Mouse (Mus musculus) stomach, embryonic 14.5 days (tissue): ENCODE measurements around the gene Vmn1r210. TPM values are rescaled to one million over a fixed set of nuclear protein-coding genes. Genes with fewer than 3 reads are reported as not detected.
"Not testable (repeated sequence)": the region's sequence is repeated elsewhere in the genome, so short reads cannot be mapped to it uniquely, and the experiment has no call there.

Experiments
- ATAC-seq: fragments of 200-750 bp; cut with Nextera tagmentation; 2 replicates; pipeline ENCODE4 v1.8.0; 2017; ENCODE audit warnings: low read depth, moderate TSS enrichment; ENCODE audit not compliant: insufficient number of reproducible peaks, insufficient read depth, low FRiP score
- H3K27ac ChIP-seq: fragments of 300-500 bp; sonication (generic); 2 replicates; pipeline ENCODE4 v1.5.1; 2014; ENCODE audit warnings: mild to moderate bottlenecking, low read length, moderate library complexity, mixed read lengths
- H3K27me3 ChIP-seq: fragments of 300-500 bp; sonication (generic); 2 replicates; pipeline ENCODE4 v1.6.1; 2014; ENCODE audit warnings: low read length, control low read depth, mixed read lengths; ENCODE audit not compliant: control insufficient read depth, insufficient read depth
- H3K36me3 ChIP-seq: fragments of 300-500 bp; sonication (generic); 2 replicates; pipeline ENCODE4 v1.6.1; 2014; ENCODE audit warnings: mild to moderate bottlenecking, control low read depth, low read length, moderate library complexity, mixed read lengths; ENCODE audit not compliant: control insufficient read depth, insufficient read depth
- H3K4me1 ChIP-seq: fragments of 300-500 bp; sonication (generic); 2 replicates; pipeline ENCODE4 v1.6.1; 2014; ENCODE audit warnings: low read length, control low read depth, mixed read lengths; ENCODE audit not compliant: control insufficient read depth, insufficient read depth
- H3K4me2 ChIP-seq: fragments of 300-500 bp; sonication (generic); replicated peaks from 2 replicates; pipeline ENCODE4 v1.6.1; 2014; ENCODE audit warnings: low read depth, low read length, control low read depth
- H3K4me3 ChIP-seq: fragments of 300-500 bp; sonication (generic); 2 replicates; pipeline ENCODE4 v1.5.1; 2014; ENCODE audit warnings: low read depth, low read length, control low read depth
- H3K9ac ChIP-seq: fragments of 300-500 bp; sonication (generic); replicated peaks from 2 replicates; pipeline ENCODE4 v1.6.1; 2014; ENCODE audit warnings: low read depth, mild to moderate bottlenecking, control low read depth, low read length, moderate library complexity, mixed read lengths
- H3K9me3 ChIP-seq: fragments of 300-500 bp; sonication (generic); 2 replicates; pipeline ENCODE4 v1.6.1; 2016; ENCODE audit warnings: low read depth, low read length, control low read depth; ENCODE audit not compliant: control insufficient read depth
- WGBS: fragments of 180-500 bp; shearing (Covaris S2); extraction: QIAGEN DNeasy Blood & Tissue Kit; methylation state at CpG from one replicate; pipeline ENCODE4 v1.1.7; 2014; 5-methylcytosine and 5-hydroxymethylcytosine counted together
- polyA plus RNA-seq: library from polyadenylated mRNA; unstranded; fragments of >200 nt; fragmentation: Nextera tagmentation; extraction: Ambion mirVana; gene quantifications from 2 replicates; pipeline ENCODE4 v1.2.1, GENCODE M21; 2014

The Vmn1r210 gene
- not detected in 2 replicates for polyA plus RNA-seq

DNA sequence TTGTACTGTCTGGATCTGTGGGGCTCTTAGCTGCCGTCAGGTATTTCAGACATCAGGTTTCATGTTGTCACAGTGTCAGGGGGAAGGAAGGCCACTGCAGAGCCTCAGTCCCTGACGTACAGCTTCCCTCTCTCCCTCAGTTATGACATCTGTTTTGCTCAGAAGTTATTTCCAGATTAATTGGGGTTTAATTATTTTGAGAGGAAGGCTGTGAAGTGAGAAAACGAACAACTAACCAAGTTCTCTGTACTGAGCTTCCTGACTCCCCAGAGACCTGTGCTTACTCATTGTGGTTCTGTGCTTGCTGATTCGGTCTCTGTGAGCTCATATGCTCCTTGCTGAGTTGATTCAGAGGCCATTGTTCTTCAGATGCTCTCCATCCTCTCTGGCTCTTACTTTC is at the start of gene Vmn1r210:
Gene Vmn1r210 (minus strand): TSS at position 101 of the 400 bp plus-strand sequence.
- Histone ChIP-seq H3K27ac (no peak within 1 kb of the TSS), H3K9ac (no peak within 1 kb of the TSS), H3K4me3 (no peak within 1 kb of the TSS), H3K27me3 (no peaks in the 10 kb centered on the region), H3K4me1 (no peaks in the 10 kb centered on the region), H3K36me3 (no peaks in the 10 kb centered on the region), H3K9me3 (no peaks in the 10 kb centered on the region), H3K4me2 (no peak within 1 kb of the TSS)
- 53% methylated on average over 4 of the region's 4 CpGs for WGBS
- ATAC-seq: no peak

DNA sequence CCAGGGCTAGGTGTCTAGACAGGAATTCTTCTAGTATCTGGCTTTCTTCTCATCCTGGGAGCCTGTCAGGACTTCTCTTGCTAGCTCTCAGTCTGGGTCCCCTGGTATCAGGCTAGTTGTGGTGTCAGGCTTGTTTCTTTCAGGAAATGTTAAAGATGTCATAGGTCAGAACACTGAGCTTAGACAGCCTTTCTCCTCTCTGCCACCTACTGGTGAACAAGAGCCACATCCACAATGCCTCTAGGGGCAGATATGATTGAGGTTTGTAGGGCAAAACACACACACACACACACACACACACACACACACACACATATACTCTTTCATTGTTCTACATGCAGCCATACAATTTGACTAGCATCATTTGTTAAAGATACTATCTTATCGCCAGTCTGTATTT is 48.1 kb upstream of the Vmn1r210 start:
- Histone ChIP-seq H3K27me3 (no peaks in the 10 kb centered on the region), H3K4me2 (no peak overlapping the region), H3K4me1 (no peaks in the 10 kb centered on the region), H3K9me3 (no peaks in the 10 kb centered on the region), H3K27ac (no peak overlapping the region), H3K36me3 (no peaks in the 10 kb centered on the region), H3K9ac (no peak overlapping the region), H3K4me3 (no peak overlapping the region)
- no peak for ATAC-seq
- WGBS: 94% methylated on average over 1 of the region's 1 CpGs

GRCm38 (mm10) chr13:22857461-22857860 is 26.3 kb upstream of the Vmn1r210 start, which contains the start of gene Vmn1r211:
Gene Vmn1r211 (minus strand): TSS chr13:22857561.
- Histone ChIP-seq H3K9ac (no peak within 1 kb of the TSS), H3K27me3 (no peaks in the 10 kb centered on the region), H3K9me3 (no peaks in the 10 kb centered on the region), H3K4me3 (no peak within 1 kb of the TSS), H3K4me2 (no peak within 1 kb of the TSS), H3K4me1 (no peaks in the 10 kb centered on the region), H3K27ac (no peak within 1 kb of the TSS), H3K36me3 (no peaks in the 10 kb centered on the region)
- WGBS: 50% methylated on average over 1 of the region's 1 CpGs
- ATAC-seq: no peak

DNA sequence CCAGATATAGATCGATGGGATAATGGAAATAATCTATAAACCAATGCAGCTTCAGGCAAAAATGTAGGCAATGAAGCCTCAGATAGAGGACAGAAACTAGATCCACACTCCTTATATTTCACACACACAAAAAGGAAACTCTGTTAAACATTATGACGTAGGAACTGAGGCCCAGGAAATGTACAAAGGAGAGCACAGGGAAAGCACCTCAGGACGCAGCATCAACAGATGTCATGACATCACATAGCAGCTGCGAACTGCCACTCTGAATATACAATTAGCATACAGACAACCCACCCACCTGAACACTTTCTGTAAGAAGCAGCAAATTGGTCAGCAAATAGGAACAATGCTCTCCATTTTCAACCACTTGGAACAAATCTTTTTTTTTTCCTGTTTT is 23.6 kb upstream of the Vmn1r210 start:
- no peak overlapping the region for H3K4me2 ChIP-seq
- no peaks in the 10 kb centered on the region for H3K4me1 ChIP-seq
- 76% methylated on average over 4 of the region's 4 CpGs for WGBS

DNA sequence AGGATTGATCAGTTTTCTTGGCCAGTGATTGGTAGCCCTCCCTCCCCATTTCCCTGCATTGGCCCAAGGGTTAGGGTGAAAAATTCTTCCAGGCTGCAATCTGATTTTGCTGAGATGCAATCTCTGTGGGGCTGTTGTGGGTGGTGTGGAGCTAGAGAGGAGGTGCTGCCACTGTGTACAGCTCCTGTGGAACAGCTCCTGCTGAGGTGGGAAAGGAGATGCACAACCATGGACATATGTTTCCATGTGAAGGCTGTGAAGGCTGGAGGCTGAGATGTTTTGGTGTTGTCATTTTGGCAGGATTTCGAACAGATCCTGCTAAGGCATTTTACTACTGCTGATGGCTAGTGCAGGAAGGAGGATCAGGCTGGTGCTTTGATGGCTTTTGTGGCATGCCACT is 15.7 kb upstream of the Vmn1r210 start:
- Histone ChIP-seq H3K36me3 (no peaks in the 10 kb centered on the region), H3K4me3 (no peak overlapping the region), H3K27me3 (no peaks in the 10 kb centered on the region), H3K9me3 (no peaks in the 10 kb centered on the region), H3K4me2 (no peak overlapping the region), H3K27ac (no peak overlapping the region), H3K4me1 (no peaks in the 10 kb centered on the region), H3K9ac (no peak overlapping the region)
- 82% methylated on average over 1 of the region's 1 CpGs for WGBS
- no peak for ATAC-seq

More for the DNA sequence above, 23.6 kb upstream of the Vmn1r210 start:
- no peak overlapping the region for H3K27ac ChIP-seq
- no peak overlapping the region for H3K4me3 ChIP-seq
- no peak for ATAC-seq
- no peak overlapping the region for H3K9ac ChIP-seq
- H3K36me3 ChIP-seq: no peaks in the 10 kb centered on the region
- no peaks in the 10 kb centered on the region for H3K9me3 ChIP-seq
- no peaks in the 10 kb centered on the region for H3K27me3 ChIP-seq

DNA sequence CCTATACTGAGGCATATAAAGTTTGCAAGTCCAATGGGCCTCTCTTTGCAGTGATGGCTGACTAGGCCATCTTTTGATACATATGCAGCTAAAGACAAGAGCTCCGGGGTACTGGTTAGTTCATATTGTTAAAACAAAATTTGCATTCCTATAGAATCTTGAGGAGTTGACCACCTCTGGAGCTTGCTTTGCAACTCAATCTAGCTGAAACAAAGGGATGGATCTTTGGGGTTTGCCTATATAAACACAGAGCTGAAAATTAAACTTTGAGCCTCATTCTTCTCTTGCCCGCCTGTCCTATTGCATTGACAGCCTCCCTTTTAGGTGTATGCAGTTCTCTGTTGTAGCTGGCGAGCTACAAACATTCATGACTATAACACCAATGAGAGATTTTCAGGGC is 13.2 kb upstream of the Vmn1r210 start:
- H3K36me3 ChIP-seq, H3K4me1 ChIP-seq, H3K9me3 ChIP-seq, H3K9ac ChIP-seq, H3K4me2 ChIP-seq, H3K27ac ChIP-seq, H3K4me3 ChIP-seq, ATAC-seq, H3K27me3 ChIP-seq: not testable (repeated sequence)
- WGBS: 76% methylated on average over 3 of the region's 3 CpGs

DNA sequence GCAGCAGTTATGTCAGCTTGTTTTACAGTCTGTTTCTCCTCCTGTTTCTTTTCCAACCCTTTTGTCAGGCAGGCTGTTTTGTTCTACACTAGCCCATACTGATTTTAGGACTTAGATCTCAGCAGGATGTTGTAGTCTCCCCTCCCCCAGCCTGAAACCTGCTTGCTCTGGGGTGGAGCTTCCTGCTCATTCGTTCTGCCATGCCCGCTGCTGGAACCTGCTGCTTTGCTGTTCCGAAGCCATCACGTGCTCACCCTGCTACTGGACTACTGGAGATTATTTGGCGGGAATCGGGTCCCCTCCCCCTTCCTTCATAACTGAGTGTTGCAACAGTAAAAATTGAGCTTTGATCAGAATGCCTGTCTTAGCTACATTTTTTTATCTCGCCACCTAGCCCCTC is 1.8 kb downstream of the Vmn1r210 start:
- WGBS: 30% methylated on average over 7 of the region's 7 CpGs

DNA sequence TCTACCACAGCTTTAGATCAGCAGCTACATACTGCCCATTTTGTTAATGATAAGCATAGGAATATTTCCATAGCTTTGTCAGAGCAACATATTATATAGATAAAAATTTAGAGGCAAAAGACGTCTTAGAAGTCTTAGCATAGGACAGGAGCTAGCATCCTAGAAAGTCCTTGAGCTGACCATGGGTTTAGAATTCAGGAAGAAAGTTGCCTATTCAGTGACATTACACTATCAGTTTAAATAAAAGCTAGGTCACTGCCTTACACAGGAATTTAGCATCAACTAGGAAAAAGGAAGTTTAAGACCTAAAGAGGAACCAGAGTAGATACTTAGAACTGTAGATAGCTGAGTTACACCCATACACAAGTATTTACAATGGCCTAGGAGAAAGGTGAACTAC is 9.5 kb downstream of the Vmn1r210 start:
- not testable (repeated sequence) for H3K27me3 ChIP-seq, ATAC-seq, H3K9ac ChIP-seq, H3K4me1 ChIP-seq, H3K36me3 ChIP-seq, H3K4me2 ChIP-seq, H3K27ac ChIP-seq, H3K4me3 ChIP-seq, H3K9me3 ChIP-seq
- WGBS: 76% methylated on average over 1 of the region's 1 CpGs

More for the DNA sequence above, 1.8 kb downstream of the Vmn1r210 start:
- not testable (repeated sequence) for H3K9ac ChIP-seq, H3K36me3 ChIP-seq, H3K4me3 ChIP-seq, H3K4me2 ChIP-seq, H3K9me3 ChIP-seq, H3K27ac ChIP-seq, ATAC-seq, H3K4me1 ChIP-seq, H3K27me3 ChIP-seq

- H3K27me3 ChIP-seq, H3K4me2 ChIP-seq, H3K36me3 ChIP-seq, ATAC-seq, H3K4me1 ChIP-seq, H3K9me3 ChIP-seq, H3K9ac ChIP-seq, H3K4me3 ChIP-seq, H3K27ac ChIP-seq: not testable (repeated sequence)
These were observed 21.6 kb downstream of the Vmn1r210 start, which contains the start of gene Vmn1r209 for GRCm38 (mm10) chr13:22809582-22809981. Gene Vmn1r209 (minus strand): TSS chr13:22809682.
